Mouse (Mus musculus) bone marrow, adult 2 months (tissue): ENCODE results near the gene Minpp1.

Experiments
- CTCF ChIP-seq: fragments of 200-500 bp; IDR thresholded peaks from 2 replicates; pipeline ENCODE4 v1.5.1; 2011; ENCODE audit warnings: low read length, control low read depth; ENCODE audit not compliant: control insufficient read depth, insufficient read depth
- POLR2A ChIP-seq: fragments of 200-500 bp; IDR thresholded peaks from 2 replicates; pipeline ENCODE4 v1.6.1; 2011; ENCODE audit warnings: low read depth, mild to moderate bottlenecking, control low read depth, low read length, borderline replicate concordance; ENCODE audit not compliant: control insufficient read depth

- TF ChIP-seq CTCF (no peak), POLR2A (no peak)
These were observed 21.5 kb downstream of the Minpp1 start for GRCm38 (mm10) chr19:32507100-32507499.
